Mouse (Mus musculus) kidney, postnatal 0 days (tissue): ENCODE measurements around the gene Lyzl4. TPM values are rescaled to one million over a fixed set of nuclear protein-coding genes. Genes with fewer than 3 reads are reported as not detected.
"Not testable (repeated sequence)": the region's sequence is repeated elsewhere in the genome, so short reads cannot be mapped to it uniquely, and the experiment has no call there.

Experiments used
- ATAC-seq: fragments of 200-750 bp; cut with Nextera tagmentation; replicated peaks from 2 replicates; pipeline ENCODE4 v1.8.0; 2017; ENCODE audit warnings: low read depth, moderate number of reproducible peaks, moderate TSS enrichment, moderate library complexity; ENCODE audit not compliant: low FRiP score
- DNase-seq: peaks from one replicate; pipeline ENCODE4 v3.0.0-alpha.2; 2016; ENCODE audit warnings: low spot score
- H3K27ac ChIP-seq: fragments of 300-500 bp; sonication (generic); 2 replicates; pipeline ENCODE4 v1.5.1; 2014; ENCODE audit warnings: mild to moderate bottlenecking
- H3K27me3 ChIP-seq: fragments of 300-500 bp; sonication (generic); 2 replicates; pipeline ENCODE4 v1.6.1; 2014; ENCODE audit warnings: low read length, mixed read lengths; ENCODE audit not compliant: insufficient read depth
- H3K36me3 ChIP-seq: fragments of 300-500 bp; sonication (generic); 2 replicates; pipeline ENCODE4 v1.6.1; 2014; ENCODE audit warnings: low read length, mixed read lengths; ENCODE audit not compliant: insufficient read depth
- H3K4me1 ChIP-seq: fragments of 300-500 bp; sonication (generic); replicated peaks from 2 replicates; pipeline ENCODE4 v1.6.1; 2014; ENCODE audit warnings: antibody characterized with exemption, low read length, mixed read lengths; ENCODE audit not compliant: insufficient read depth
- H3K4me2 ChIP-seq: fragments of 300-500 bp; sonication (generic); 2 replicates; pipeline ENCODE4 v1.6.1; 2014; ENCODE audit warnings: mild to moderate bottlenecking, low read length, moderate library complexity, mixed read lengths
- H3K4me3 ChIP-seq: fragments of 300-500 bp; sonication (generic); replicated peaks from 2 replicates; pipeline ENCODE4 v1.5.1; 2014; ENCODE audit warnings: low read depth, low read length
- H3K9ac ChIP-seq: fragments of 300-500 bp; sonication (generic); 2 replicates; pipeline ENCODE4 v1.6.1; 2014; ENCODE audit warnings: low read depth, low read length
- H3K9me3 ChIP-seq: fragments of 300-500 bp; sonication (generic); replicated peaks from 2 replicates; pipeline ENCODE4 v1.6.1; 2016; ENCODE audit warnings: low read length, inconsistent platforms, mixed read lengths
- CTCF ChIP-seq: IDR thresholded peaks from 2 replicates; pipeline ENCODE4 v1.5.1; 2016; ENCODE audit warnings: antibody characterized with exemption, low read depth, mild to moderate bottlenecking, moderate library complexity
- WGBS: fragments of 180-500 bp; shearing (Covaris S2); extraction: QIAGEN DNeasy Blood & Tissue Kit; methylation state at CpG from one replicate; pipeline ENCODE4 v1.1.7; 2014; 5-methylcytosine and 5-hydroxymethylcytosine counted together
- polyA plus RNA-seq: library from polyadenylated mRNA; unstranded; fragments of >200 nt; fragmentation: Nextera tagmentation; extraction: Ambion mirVana; gene quantifications from 2 replicates; pipeline ENCODE4 v1.2.1, GENCODE M21; 2015

Gene Lyzl4
- polyA plus RNA-seq, 1 experiment from 2014 or later, result not detected

GRCm38 (mm10) chr9:121600201-121600860 lies 41.6 kb downstream of the Lyzl4 start:
- Histone ChIP-seq H3K4me3 (no peak overlapping the region), H3K27ac (no peak overlapping the region), H3K27me3 (no peaks in the 10 kb centered on the region), H3K4me2 (no peak overlapping the region), H3K9ac (no peak overlapping the region), H3K4me1 (no peaks in the 10 kb centered on the region), H3K9me3 (no peaks in the 10 kb centered on the region), H3K36me3 (no peaks in the 10 kb centered on the region)
- DNase-seq (no peak), ATAC-seq (no peak)
- TF ChIP-seq CTCF, result no peak
- WGBS, result 37% methylated on average over 13 of the region's 13 CpGs

GRCm38 (mm10) chr9:121599551-121599950 lies 42.3 kb downstream of the Lyzl4 start:
- no peak for TF ChIP-seq CTCF

GRCm38 (mm10) chr9:121598106-121598505 lies 43.8 kb downstream of the Lyzl4 start:
- Histone ChIP-seq H3K27me3 (no peaks in the 10 kb centered on the region), H3K27ac (no peak overlapping the region), H3K4me3 (no peak overlapping the region), H3K9ac (no peak overlapping the region), H3K4me2 (no peak overlapping the region), H3K4me1 (no peaks in the 10 kb centered on the region), H3K9me3 (no peaks in the 10 kb centered on the region), H3K36me3 (no peaks in the 10 kb centered on the region)
- no peak for TF ChIP-seq CTCF
- DNase-seq (no peak), ATAC-seq (no peak)
- WGBS, result 84% methylated on average over 2 of the region's 2 CpGs

More at GRCm38 (mm10) chr9:121599551-121599950, 42.3 kb downstream of the Lyzl4 start:
- DNase-seq, result no peak
- Histone ChIP-seq H3K4me1 (no peaks in the 10 kb centered on the region), H3K27ac (no peak overlapping the region), H3K36me3 (no peaks in the 10 kb centered on the region), H3K27me3 (no peaks in the 10 kb centered on the region), H3K9me3 (no peaks in the 10 kb centered on the region), H3K4me2 (no peak overlapping the region), H3K9ac (no peak overlapping the region), H3K4me3 (no peak overlapping the region)
- 62% methylated on average over 6 of the region's 6 CpGs for WGBS
- ATAC-seq, result peak; percentile 65; the same call in 1 of the 2 replicates

- Histone ChIP-seq H3K4me3 (no peak overlapping the region), H3K36me3 (no peaks in the 10 kb centered on the region), H3K27ac (no peak overlapping the region), H3K9me3 (no peaks in the 10 kb centered on the region), H3K4me2 (no peak overlapping the region), H3K4me1 (no peaks in the 10 kb centered on the region), H3K27me3 (no peaks in the 10 kb centered on the region), H3K9ac (no peak overlapping the region)
- no peak for TF ChIP-seq CTCF
- DNase-seq (no peak), ATAC-seq (no peak)
- WGBS, result 36% methylated on average over 4 of the region's 4 CpGs
Observed at GRCm38 (mm10) chr9:121594771-121595170, 47.1 kb downstream of the Lyzl4 start.

- H3K4me1 ChIP-seq, H3K9me3 ChIP-seq, H3K27ac ChIP-seq, H3K36me3 ChIP-seq, H3K9ac ChIP-seq, H3K27me3 ChIP-seq, H3K4me3 ChIP-seq, H3K4me2 ChIP-seq, DNase-seq: not testable (repeated sequence)
- WGBS, result 61% methylated on average over 3 of the region's 3 CpGs
- ATAC-seq, result peak; percentile 76
Observed at GRCm38 (mm10) chr9:121593768-121594167, 48.1 kb downstream of the Lyzl4 start.

- DNase-seq, result no peak
- WGBS, result 75% methylated on average over 13 of the region's 13 CpGs
- H3K9ac ChIP-seq, result no peak overlapping the region
- no peak for ATAC-seq
- no peak overlapping the region for H3K4me3 ChIP-seq
- 0 out of 2 replicates have a peak, but pooled peaks cover 3% of the 10 kb centered on the region for H3K9me3 ChIP-seq
- H3K4me1 ChIP-seq, result no peaks in the 10 kb centered on the region
- no peak for TF ChIP-seq CTCF
- no peak overlapping the region for H3K27ac ChIP-seq
- no peak overlapping the region for H3K4me2 ChIP-seq
- no peaks in the 10 kb centered on the region for H3K27me3 ChIP-seq
- no peaks in the 10 kb centered on the region for H3K36me3 ChIP-seq
Observed at GRCm38 (mm10) chr9:121592948-121593550, 48.8 kb downstream of the Lyzl4 start.
